Mouse (Mus musculus) G1E (cell line): ENCODE measurements around the gene Prrx1. TPM values are rescaled to one million over a fixed set of nuclear protein-coding genes. Genes with fewer than 3 reads are reported as not detected.

Experiments used
- ATAC-seq: 2 replicates; pipeline ENCODE4 v1.8.0; 2016; ENCODE audit warnings: mild to moderate bottlenecking; ENCODE audit not compliant: insufficient number of reproducible peaks, poor library complexity, low FRiP score, severe bottlenecking; ENCODE audit errors: extremely low read depth
- DNase-seq: peaks from one replicate; pipeline ENCODE4 v3.0.0; 2012; ENCODE audit warnings: low spot score
- H3K27me3 ChIP-seq: 2 replicates; pipeline ENCODE4 v1.6.1; 2012; ENCODE audit warnings: mild to moderate bottlenecking, low read length, inconsistent platforms; ENCODE audit not compliant: insufficient read depth
- H3K36me3 ChIP-seq: replicated peaks from 2 replicates; pipeline ENCODE3; 2012; ENCODE audit warnings: mild to moderate bottlenecking, inconsistent platforms
- H3K4me1 ChIP-seq: 2 replicates; pipeline ENCODE4 v1.6.1; 2012; ENCODE audit warnings: low read depth, low read length, inconsistent platforms, mixed read lengths; ENCODE audit not compliant: insufficient read depth
- H3K4me3 ChIP-seq: 2 replicates; pipeline ENCODE4 v1.5.1; 2012; ENCODE audit warnings: low read depth, mild to moderate bottlenecking, inconsistent platforms, low read length, moderate library complexity, mixed read lengths
- H3K9me3 ChIP-seq: replicated peaks from 2 replicates; pipeline ENCODE4 v1.6.1; 2012; ENCODE audit warnings: inconsistent platforms
- CTCF ChIP-seq: IDR thresholded peaks from 2 replicates; pipeline ENCODE4 v1.5.1; 2012; ENCODE audit warnings: low read depth, low read length, inconsistent platforms, mixed read lengths
- GATA1 ChIP-seq: IDR thresholded peaks from 2 replicates; pipeline ENCODE4 v1.6.1; 2012; ENCODE audit warnings: borderline replicate concordance, low read length, inconsistent platforms, mixed read lengths
- GATA2 ChIP-seq: IDR thresholded peaks from 2 replicates; pipeline ENCODE4 v1.6.1; 2012; ENCODE audit warnings: low read depth, low read length, inconsistent platforms, borderline replicate concordance
- POLR2AphosphoS5 ChIP-seq: IDR thresholded peaks from 2 replicates; pipeline ENCODE4 v1.6.1; 2012; ENCODE audit warnings: low read depth, low read length, inconsistent platforms; ENCODE audit not compliant: insufficient replicate concordance
- TAL1 ChIP-seq: conservative IDR thresholded peaks from 2 replicates; pipeline ENCODE4 v1.6.1; 2012; ENCODE audit warnings: low read depth, low read length, inconsistent platforms, mixed read lengths
- polyA plus RNA-seq: library from polyadenylated mRNA; stranded (reverse); fragments of >175 nt; gene quantifications from 2 replicates; pipeline ENCODE4 v1.2.3, GENCODE M21; 2012
- total RNA-seq, 2 experiments: library from RNA; stranded (forward) in 1 of 2; stranded (reverse) in 1 of 2; fragments of 200-1000 nt in 1 of 2; fragments of >200 nt in 1 of 2; fragmentation: Nextera tagmentation in 1 of 2; gene quantifications; 2 replicates each; pipeline ENCODE4 v1.2.3; 2014 to 2017

Gene Prrx1
- total and polyA plus RNA-seq, 3 experiments = 0.05 TPM; not detected in 2

DNA sequence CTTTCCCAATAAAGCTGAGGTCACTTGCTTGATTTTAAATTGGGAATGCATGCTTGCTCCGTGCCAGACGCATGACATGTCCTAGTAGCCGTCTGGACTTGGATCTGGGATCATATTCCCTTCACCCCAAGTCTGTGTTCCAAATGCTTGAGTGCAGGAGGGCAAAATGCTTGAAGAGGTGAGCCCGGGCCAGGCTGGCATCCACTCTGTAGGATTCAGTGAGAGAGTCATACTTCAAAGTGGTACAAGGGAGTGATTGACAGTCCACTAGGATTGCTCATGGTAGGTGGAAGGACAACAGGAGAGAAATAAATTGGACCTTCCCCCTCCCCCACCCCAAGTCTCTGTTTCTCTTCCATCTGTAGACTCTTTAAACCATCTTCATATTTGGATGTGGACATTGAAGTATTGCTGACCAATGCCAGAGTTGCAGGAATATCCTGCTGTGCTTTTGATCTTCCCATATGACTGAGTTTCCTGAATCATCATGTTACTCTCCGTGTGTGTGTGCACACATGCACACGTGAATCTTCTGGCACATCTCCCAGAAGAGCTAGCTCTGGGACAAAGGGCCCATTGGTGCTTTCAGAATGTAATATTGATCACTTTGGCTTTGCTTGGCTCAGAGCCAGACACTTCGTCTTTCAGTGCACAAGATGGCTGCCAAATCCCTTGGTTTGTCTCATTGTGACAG is 25.2 kb upstream of the Prrx1 start:
- Histone ChIP-seq H3K4me1 (no peaks in the 10 kb centered on the region), H3K36me3 (no peaks in the 10 kb centered on the region), H3K4me3 (no peak overlapping the region), H3K9me3 (no peaks in the 10 kb centered on the region), H3K27me3 (no peaks in the 10 kb centered on the region)
- DNase-seq (no peak), ATAC-seq (no peak)
- TF ChIP-seq GATA1 = no peak

DNA sequence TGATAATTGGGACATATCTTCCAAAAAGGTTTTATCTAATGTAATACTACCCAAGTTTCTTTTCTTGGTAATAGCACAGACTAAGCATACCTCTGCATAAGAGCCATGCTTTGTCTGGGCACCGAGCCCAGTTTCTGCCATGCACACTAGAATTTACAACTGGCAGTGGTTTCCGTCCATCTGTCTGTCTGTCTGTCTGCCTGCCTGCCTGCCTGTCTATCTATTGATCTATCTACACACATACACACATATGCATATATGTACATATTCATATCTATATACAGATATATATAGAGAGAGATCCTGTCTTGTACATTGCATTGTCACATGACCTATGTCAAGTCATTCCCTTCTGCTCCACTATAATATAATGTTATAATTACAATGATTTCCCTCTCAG is 24.3 kb upstream of the Prrx1 start:
- no peaks in the 10 kb centered on the region for H3K9me3 ChIP-seq
- no peaks in the 10 kb centered on the region for H3K27me3 ChIP-seq
- DNase-seq (no peak), ATAC-seq (no peak)
- H3K36me3 ChIP-seq = no peaks in the 10 kb centered on the region
- TF ChIP-seq CTCF (no peak), TAL1 (no peak), GATA1 (no peak), GATA2 (no peak)
- no peaks in the 10 kb centered on the region for H3K4me1 ChIP-seq
- no peak overlapping the region for H3K4me3 ChIP-seq

DNA sequence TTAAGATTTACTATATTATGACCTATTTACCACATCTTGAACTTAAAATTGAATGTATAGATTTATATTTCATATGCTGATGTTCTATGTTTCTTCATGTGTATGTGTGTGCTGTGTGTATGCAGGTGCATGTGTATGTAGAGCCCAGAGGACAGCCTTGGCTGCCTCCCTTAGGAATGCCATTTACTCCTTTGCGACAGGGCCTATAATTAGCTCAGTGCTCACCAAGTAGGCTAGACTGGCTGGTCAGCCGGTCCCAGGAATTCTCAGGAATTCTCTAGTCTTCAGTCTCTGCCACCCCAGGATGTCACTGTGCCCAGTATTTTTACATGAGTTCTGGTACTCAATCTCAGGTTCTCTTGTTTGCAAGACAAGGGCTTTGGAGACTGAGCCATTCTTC is 13.8 kb upstream of the Prrx1 start:
- Histone ChIP-seq H3K4me3 (no peak overlapping the region), H3K9me3 (no peaks in the 10 kb centered on the region), H3K36me3 (no peaks in the 10 kb centered on the region), H3K27me3 (0 out of 2 replicates have a peak, but pooled peaks cover 2% of the 10 kb centered on the region), H3K4me1 (no peaks in the 10 kb centered on the region)
- DNase-seq = no peak
- TF ChIP-seq TAL1 = no peak
- TF ChIP-seq GATA2 = no peak
- TF ChIP-seq GATA1 = no peak
- no peak for TF ChIP-seq CTCF
- TF ChIP-seq POLR2AphosphoS5 = no peak
- ATAC-seq = no peak

DNA sequence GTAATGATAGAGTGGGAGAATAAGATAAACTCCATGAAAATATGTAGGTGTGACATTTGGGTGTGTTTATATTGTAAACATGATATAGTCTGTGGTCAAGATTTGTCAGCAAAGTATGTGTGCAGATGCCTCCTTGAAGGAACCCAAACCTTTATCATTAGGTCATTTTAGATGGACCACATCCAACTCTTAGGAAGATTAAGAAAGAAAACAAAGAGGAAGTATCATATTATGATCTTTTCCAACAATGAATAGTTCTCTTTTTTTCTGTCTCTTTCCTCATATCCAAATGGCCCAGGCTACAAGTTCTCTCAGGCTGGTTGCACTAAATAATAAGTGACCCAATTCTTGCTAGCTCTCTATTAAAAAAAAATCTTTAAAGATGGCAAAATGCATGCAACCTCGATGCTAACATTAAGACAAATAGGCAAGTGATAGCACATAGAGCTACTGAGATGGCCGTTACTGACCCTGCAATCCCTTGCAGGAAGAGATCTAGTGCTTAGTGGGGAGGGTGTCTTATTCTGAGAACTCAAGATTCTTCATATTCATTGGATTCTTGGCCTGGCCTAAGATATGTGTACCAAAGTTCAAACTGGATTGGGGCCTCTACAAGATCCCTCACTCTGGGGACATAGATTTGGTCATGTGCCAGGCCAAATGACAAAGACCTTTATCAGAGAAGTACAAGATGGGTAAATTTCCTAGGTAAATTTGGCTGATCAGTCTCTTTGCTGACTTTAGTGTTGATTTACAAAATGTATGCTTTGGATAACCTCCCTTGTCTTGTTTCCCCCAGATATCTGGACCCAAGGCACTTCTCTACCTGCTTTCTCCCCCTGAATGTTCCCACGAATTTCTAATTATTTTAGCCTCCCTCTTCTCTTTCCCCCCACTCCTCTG is 6.4 kb upstream of the Prrx1 start:
- TF ChIP-seq TAL1 (no peak), POLR2AphosphoS5 (no peak), CTCF (no peak), GATA1 (no peak), GATA2 (no peak)
- Histone ChIP-seq H3K36me3 (no peaks in the 10 kb centered on the region), H3K4me3 (no peak overlapping the region), H3K27me3 (no peaks in the 10 kb centered on the region), H3K4me1 (no peaks in the 10 kb centered on the region), H3K9me3 (no peaks in the 10 kb centered on the region)
- DNase-seq (no peak), ATAC-seq (no peak)

DNA sequence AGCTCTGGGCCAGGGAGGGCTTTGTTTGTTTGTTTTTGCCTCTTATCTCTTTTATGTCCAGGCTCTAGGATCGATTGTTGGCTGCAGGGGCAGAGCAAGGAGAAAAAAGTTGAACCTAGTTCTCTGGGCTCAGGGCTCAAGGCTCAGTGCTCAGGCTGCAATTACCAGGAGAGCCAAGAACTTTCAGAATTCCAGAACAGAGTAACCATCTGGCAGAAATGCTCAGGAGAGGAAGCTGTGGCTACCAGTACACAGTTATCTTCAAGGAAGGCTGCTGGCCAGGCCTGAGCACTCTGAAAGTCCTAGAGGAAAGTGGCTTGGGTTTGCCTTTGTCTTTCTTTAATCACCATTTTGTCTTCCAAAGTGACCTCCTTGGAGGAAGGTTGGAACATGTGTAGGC is 3.4 kb upstream of the Prrx1 start:
- DNase-seq (no peak), ATAC-seq (no peak)
- H3K36me3 ChIP-seq = no peaks in the 10 kb centered on the region
- H3K9me3 ChIP-seq = no peaks in the 10 kb centered on the region
- TF ChIP-seq GATA2 (no peak), CTCF (no peak), TAL1 (no peak), GATA1 (no peak), POLR2AphosphoS5 (no peak)
- H3K27me3 ChIP-seq = no peaks in the 10 kb centered on the region
- H3K4me1 ChIP-seq = no peaks in the 10 kb centered on the region
- no peak overlapping the region for H3K4me3 ChIP-seq

DNA sequence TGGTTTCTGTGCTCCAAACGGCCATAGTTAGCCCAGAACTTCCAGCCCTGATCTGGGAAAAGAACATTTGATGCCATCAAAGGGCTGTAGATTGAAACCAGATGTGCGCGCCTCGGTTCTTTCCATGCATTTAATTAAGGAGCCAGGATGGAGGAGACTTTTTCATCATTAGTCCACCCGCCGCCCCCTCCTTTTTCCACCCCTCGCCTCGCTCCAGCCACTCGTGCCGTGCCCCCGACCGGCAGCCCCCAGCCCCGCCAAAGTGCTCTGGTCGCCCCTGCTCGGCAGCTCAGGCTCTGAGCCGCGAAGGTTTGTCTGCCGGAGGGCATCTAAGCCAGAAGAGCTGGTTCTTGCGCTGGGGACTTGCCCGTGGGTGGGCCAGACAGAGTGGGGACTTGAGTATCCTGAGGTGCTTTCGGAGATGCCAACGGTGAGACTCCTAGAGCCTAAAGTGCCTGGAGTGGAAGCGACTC is 1.4 kb upstream of the Prrx1 start:
- ATAC-seq = no peak
- Histone ChIP-seq H3K27me3 (0 out of 2 replicates have a peak, but pooled peaks cover under 1% of the 10 kb centered on the region), H3K4me3 (no peak overlapping the region), H3K4me1 (no peaks in the 10 kb centered on the region), H3K9me3 (no peaks in the 10 kb centered on the region), H3K36me3 (no peaks in the 10 kb centered on the region)
- TF ChIP-seq POLR2AphosphoS5 (no peak), TAL1 (no peak), CTCF (no peak), GATA1 (no peak), GATA2 (no peak)
- no peak for DNase-seq
